Mouse (Mus musculus) forebrain, postnatal 0 days (tissue): ENCODE results near the gene Edf1. TPM values are rescaled to one million over a fixed set of nuclear protein-coding genes. Genes with fewer than 3 reads are reported as not detected.

Experiments
- ATAC-seq: fragments of 200-750 bp; cut with Nextera tagmentation; 2 replicates; pipeline ENCODE4 v1.8.0; 2017; ENCODE audit warnings: mild to moderate bottlenecking, moderate library complexity
- DNase-seq: peaks from one replicate; pipeline ENCODE4 v3.0.0-alpha.2; 2015
- H3K27ac ChIP-seq: fragments of 300-500 bp; sonication (generic); 2 replicates; pipeline ENCODE4 v1.5.1; 2014; ENCODE audit warnings: low read depth, mild to moderate bottlenecking, antibody characterized with exemption, low read length, moderate library complexity, mixed read lengths
- H3K27me3 ChIP-seq: fragments of 300-500 bp; sonication (generic); 2 replicates; pipeline ENCODE4 v1.6.1; 2014; ENCODE audit warnings: mild to moderate bottlenecking, low read length, mixed read lengths; ENCODE audit not compliant: insufficient read depth
- H3K36me3 ChIP-seq: fragments of 300-500 bp; sonication (generic); 2 replicates; pipeline ENCODE4 v1.6.1; 2014; ENCODE audit warnings: mild to moderate bottlenecking, moderate library complexity; ENCODE audit not compliant: insufficient read depth
- H3K4me1 ChIP-seq: fragments of 300-500 bp; sonication (generic); 2 replicates; pipeline ENCODE4 v1.6.1; 2014; ENCODE audit warnings: antibody characterized with exemption; ENCODE audit not compliant: insufficient read depth
- H3K4me2 ChIP-seq: fragments of 300-500 bp; sonication (generic); 2 replicates; pipeline ENCODE4 v1.6.1; 2014; ENCODE audit warnings: low read depth, mild to moderate bottlenecking, moderate library complexity
- H3K4me3 ChIP-seq: fragments of 300-500 bp; sonication (generic); 2 replicates; pipeline ENCODE4 v1.5.1; 2014; ENCODE audit warnings: low read depth, low read length, mixed read lengths
- H3K9ac ChIP-seq: fragments of 300-500 bp; sonication (generic); 2 replicates; pipeline ENCODE4 v1.6.1; 2014; ENCODE audit warnings: mild to moderate bottlenecking
- H3K9me3 ChIP-seq: fragments of 300-500 bp; sonication (generic); 2 replicates; pipeline ENCODE4 v1.6.1; 2016; ENCODE audit warnings: low read length
- CTCF ChIP-seq: sonication (generic); IDR thresholded peaks from 2 replicates; pipeline ENCODE4 v1.5.1; 2016; ENCODE audit warnings: antibody characterized with exemption, control low read depth, low read depth
- WGBS: fragments of 180-500 bp; shearing (Covaris S2); extraction: QIAGEN DNeasy Blood & Tissue Kit; methylation state at CpG from one replicate; pipeline ENCODE4 v1.1.7; 2014; 5-methylcytosine and 5-hydroxymethylcytosine counted together
- polyA plus RNA-seq: library from polyadenylated mRNA; unstranded; fragments of >200 nt; fragmentation: Nextera tagmentation; extraction: Ambion mirVana; gene quantifications from 2 replicates; pipeline ENCODE4 v1.2.1, GENCODE M21; 2015
- total RNA-seq: library from RNA; depleted of rRNA; stranded (reverse); fragments of >200 nt; gene quantifications from 2 replicates; pipeline ENCODE4 v1.2.3, GENCODE M21; 2014; rRNA removed

Gene Edf1
- total RNA-seq, result 151 and 174 TPM in 2 replicates
- polyA plus RNA-seq, result 368 and 392 TPM in 2 replicates

- peak; percentile 100 for ATAC-seq
- peak within 1 kb of the TSS; percentile 88 for H3K4me2 ChIP-seq
- peak within 1 kb of the TSS; percentile 95 for H3K9ac ChIP-seq
- DNase-seq, result peak; percentile 96
- H3K36me3 ChIP-seq, result peaks cover 24% of the 10 kb centered on the region
- peak within 1 kb of the TSS; percentile 64 for H3K27ac ChIP-seq
- peak within 1 kb of the TSS; percentile 92 for H3K4me3 ChIP-seq
- WGBS, result 1% methylated on average over 61 of the region's 61 CpGs
- no peaks in the 10 kb centered on the region for H3K9me3 ChIP-seq
- peaks cover 6% of the 10 kb centered on the region; the same call in 1 of the 2 replicates for H3K4me1 ChIP-seq
- TF ChIP-seq CTCF, result no peak
- no peaks in the 10 kb centered on the region for H3K27me3 ChIP-seq
These were observed at the start of gene Edf1 for GRCm38 (mm10) chr2:25557221-25557963. Gene Edf1 (plus strand): TSS chr2:25557847.

- Histone ChIP-seq H3K9me3 (no peaks in the 10 kb centered on the region), H3K4me1 (no peaks in the 10 kb centered on the region), H3K36me3 (peaks cover 8% of the 10 kb centered on the region; the same call in 1 of the 2 replicates), H3K27ac (no peak overlapping the region), H3K4me3 (no peak overlapping the region), H3K9ac (no peak overlapping the region), H3K27me3 (no peaks in the 10 kb centered on the region), H3K4me2 (no peak overlapping the region)
- WGBS, result 76% methylated on average over 3 of the region's 3 CpGs
- no peak for ATAC-seq
- no peak for DNase-seq
- TF ChIP-seq CTCF, result no peak
These were observed 47.7 kb upstream of the Edf1 start for GRCm38 (mm10) chr2:25509912-25510311.

- WGBS, result 93% methylated on average over 9 of the region's 9 CpGs
- TF ChIP-seq CTCF, result no peak
- Histone ChIP-seq H3K36me3 (peaks cover 64% of the 10 kb centered on the region), H3K4me2 (no peak overlapping the region), H3K9ac (no peak overlapping the region), H3K27ac (no peak overlapping the region), H3K4me3 (no peak overlapping the region), H3K4me1 (no peaks in the 10 kb centered on the region), H3K27me3 (no peaks in the 10 kb centered on the region), H3K9me3 (no peaks in the 10 kb centered on the region)
- DNase-seq, result no peak
- ATAC-seq, result no peak
These were observed 30.9 kb upstream of the Edf1 start for GRCm38 (mm10) chr2:25526510-25527302.

- TF ChIP-seq CTCF, result no peak
- no peak overlapping the region for H3K27ac ChIP-seq
- H3K36me3 ChIP-seq, result peaks cover 22% of the 10 kb centered on the region
- H3K4me3 ChIP-seq, result no peak overlapping the region
- H3K27me3 ChIP-seq, result no peaks in the 10 kb centered on the region
- H3K9ac ChIP-seq, result no peak overlapping the region
- H3K9me3 ChIP-seq, result no peaks in the 10 kb centered on the region
- ATAC-seq (no peak), DNase-seq (no peak)
- 97% methylated on average over 2 of the region's 2 CpGs for WGBS
- no peaks in the 10 kb centered on the region for H3K4me1 ChIP-seq
- H3K4me2 ChIP-seq, result no peak overlapping the region
These were observed 23.9 kb upstream of the Edf1 start for GRCm38 (mm10) chr2:25533707-25534106.

GRCm38 (mm10) chr2:25534178-25534865 lies 23.3 kb upstream of the Edf1 start:
- ATAC-seq (0 out of 2 replicates have a peak, but pooled peaks have one; percentile 29), DNase-seq (no peak)
- TF ChIP-seq CTCF, result no peak
- Histone ChIP-seq H3K27me3 (no peaks in the 10 kb centered on the region), H3K9ac (no peak overlapping the region), H3K4me1 (no peaks in the 10 kb centered on the region), H3K27ac (no peak overlapping the region), H3K36me3 (peaks cover 16% of the 10 kb centered on the region), H3K4me2 (no peak overlapping the region), H3K4me3 (no peak overlapping the region), H3K9me3 (no peaks in the 10 kb centered on the region)
- 92% methylated on average over 3 of the region's 3 CpGs for WGBS

GRCm38 (mm10) chr2:25534866-25535182 lies 22.8 kb upstream of the Edf1 start:
- DNase-seq (no peak), ATAC-seq (no peak)
- no peaks in the 10 kb centered on the region for H3K27me3 ChIP-seq
- H3K9ac ChIP-seq, result no peak overlapping the region
- H3K4me1 ChIP-seq, result no peaks in the 10 kb centered on the region
- H3K4me3 ChIP-seq, result no peak overlapping the region
- 98% methylated on average over 2 of the region's 2 CpGs for WGBS
- no peaks in the 10 kb centered on the region for H3K9me3 ChIP-seq
- no peak overlapping the region for H3K4me2 ChIP-seq
- TF ChIP-seq CTCF, result no peak
- peaks cover 14% of the 10 kb centered on the region for H3K36me3 ChIP-seq
- no peak overlapping the region for H3K27ac ChIP-seq
